Mouse (Mus musculus) small intestine, adult 2 months (tissue): Measurements from ENCODE around the gene Fam133b.

Source experiments
- CTCF ChIP-seq: fragments of 200-500 bp; IDR thresholded peaks from 2 replicates; pipeline ENCODE4 v1.5.1; 2012; ENCODE audit warnings: low read depth, mild to moderate bottlenecking, control low read depth, inconsistent platforms, low read length, moderate library complexity, mixed read lengths; ENCODE audit not compliant: insufficient replicate concordance, insufficient read length; ENCODE audit errors: extremely low read depth
- POLR2A ChIP-seq: fragments of 200-500 bp; IDR thresholded peaks from 2 replicates; pipeline ENCODE4 v1.6.1; 2012; ENCODE audit warnings: low read depth, mild to moderate bottlenecking, control low read depth, inconsistent platforms, low read length, moderate library complexity

- TF ChIP-seq CTCF (no peak), POLR2A (no peak)
Measured at GRCm38 (mm10) chr5:3504453-3504852, 39.2 kb upstream of the Fam133b start.
